Mouse (Mus musculus) testis, adult 2 months (tissue): ENCODE measurements at regions not wholly inside any gene's neighbourhood (a gene's known extent, or its start where the extent isn't known, plus 50 kb on each side); places are given as distances from the start of the nearest gene placed in this dataset.

ENCODE experiments used
- H3K27ac ChIP-seq: fragments of 200-500 bp; 2 replicates; pipeline ENCODE4 v1.5.1; 2012; ENCODE audit warnings: low read depth, low read length; ENCODE audit not compliant: control insufficient read depth, insufficient read depth
- H3K27me3 ChIP-seq: fragments of 200-500 bp; 2 replicates; pipeline ENCODE4 v1.6.1; 2012; ENCODE audit warnings: mild to moderate bottlenecking, low read length, moderate library complexity; ENCODE audit not compliant: control insufficient read depth, insufficient read depth
- H3K36me3 ChIP-seq: fragments of 200-500 bp; 2 replicates; pipeline ENCODE4 v1.6.1; 2012; ENCODE audit warnings: mild to moderate bottlenecking, low read length; ENCODE audit not compliant: control insufficient read depth, insufficient read depth
- H3K4me1 ChIP-seq: fragments of 200-500 bp; 2 replicates; pipeline ENCODE4 v1.6.1; 2012; ENCODE audit warnings: low read length; ENCODE audit not compliant: control insufficient read depth, insufficient read depth
- H3K4me3 ChIP-seq: fragments of 200-500 bp; 2 replicates; pipeline ENCODE4 v1.5.1; 2012; ENCODE audit warnings: low read depth, mild to moderate bottlenecking, low read length, moderate library complexity, mixed read lengths; ENCODE audit not compliant: control insufficient read depth
- CTCF ChIP-seq: fragments of 200-500 bp; IDR thresholded peaks from 2 replicates; pipeline ENCODE4 v1.5.1; 2012; ENCODE audit warnings: low read depth, mild to moderate bottlenecking, inconsistent platforms, low read length, moderate library complexity; ENCODE audit not compliant: control insufficient read depth, insufficient read depth, insufficient replicate concordance
- POLR2A ChIP-seq: fragments of 200-500 bp; IDR thresholded peaks from 2 replicates; pipeline ENCODE4 v1.6.1; 2012; ENCODE audit warnings: low read depth, mild to moderate bottlenecking, inconsistent platforms, low read length, moderate library complexity; ENCODE audit not compliant: control insufficient read depth

DNA sequence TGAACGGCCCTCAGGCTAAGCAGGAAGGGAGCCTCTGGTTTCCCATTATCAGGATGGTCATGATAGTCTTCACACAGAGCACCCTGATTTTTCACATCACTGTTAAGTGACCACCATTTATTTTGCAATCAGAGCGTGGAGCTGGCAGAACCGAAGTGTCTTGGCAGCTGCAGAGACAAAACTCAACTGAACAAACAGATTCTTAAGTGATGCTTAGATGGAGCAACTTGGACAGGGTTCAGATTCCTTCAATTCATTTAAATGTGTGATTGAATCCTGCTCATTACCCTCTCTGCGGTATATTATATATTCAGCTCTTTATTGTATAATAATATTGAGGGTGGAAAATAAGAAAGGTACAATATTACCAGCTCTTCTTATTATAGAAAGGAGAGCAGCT is 101.7 kb upstream of the Tank start:
- H3K4me1 ChIP-seq = no peaks in the 10 kb centered on the region
- H3K27me3 ChIP-seq = no peaks in the 10 kb centered on the region
- no peak overlapping the region for H3K27ac ChIP-seq

DNA sequence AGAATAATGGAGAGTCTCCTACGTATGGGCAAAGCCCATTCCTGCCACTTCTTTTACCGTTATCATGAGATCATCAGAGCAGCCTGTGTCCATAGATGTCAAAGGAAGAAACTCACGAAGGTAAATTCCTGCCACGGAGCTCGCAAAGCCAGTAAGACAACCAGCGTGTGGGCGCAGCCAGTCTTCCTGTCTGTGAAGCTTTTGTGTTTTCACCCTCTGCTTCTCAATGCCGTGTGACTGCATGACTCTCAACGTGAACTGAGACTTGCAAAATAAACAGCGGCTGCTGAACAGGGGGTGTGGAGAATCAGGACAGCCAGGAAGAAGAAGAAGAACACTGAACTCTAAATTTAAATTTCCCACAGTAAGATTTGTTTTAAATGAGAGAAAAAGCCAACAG is 103.8 kb upstream of the Tank start:
- TF ChIP-seq CTCF (no peak), POLR2A (no peak)
- Histone ChIP-seq H3K27me3 (no peaks in the 10 kb centered on the region), H3K27ac (no peak overlapping the region), H3K36me3 (no peaks in the 10 kb centered on the region), H3K4me1 (no peaks in the 10 kb centered on the region), H3K4me3 (no peak overlapping the region)

More for the DNA sequence above, 101.7 kb upstream of the Tank start:
- TF ChIP-seq CTCF (no peak), POLR2A (no peak)
- Histone ChIP-seq H3K4me3 (no peak overlapping the region), H3K36me3 (no peaks in the 10 kb centered on the region)

DNA sequence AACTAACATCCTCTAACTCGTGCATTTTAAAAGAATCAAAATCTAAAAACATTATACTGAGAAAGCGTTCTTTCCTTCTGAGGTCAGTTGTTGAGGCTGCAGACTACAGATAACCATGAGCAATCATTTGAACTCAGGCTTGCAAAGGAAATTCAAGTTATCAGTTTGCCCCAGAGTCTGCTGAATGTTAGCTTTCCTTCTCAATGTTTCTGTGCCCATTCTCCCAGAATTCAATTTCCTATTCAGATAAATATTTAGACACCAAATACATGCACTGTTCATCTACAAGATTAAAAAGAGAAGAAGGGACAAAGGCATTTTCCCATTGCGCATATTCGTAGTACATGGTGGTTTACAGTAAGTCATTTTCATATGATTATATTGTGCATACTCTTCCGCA is 107.9 kb upstream of the Tank start:
- Histone ChIP-seq H3K27me3 (no peaks in the 10 kb centered on the region), H3K36me3 (no peaks in the 10 kb centered on the region), H3K4me3 (no peak overlapping the region), H3K27ac (no peak overlapping the region), H3K4me1 (no peaks in the 10 kb centered on the region)
- no peak for TF ChIP-seq CTCF
- TF ChIP-seq POLR2A = no peak

DNA sequence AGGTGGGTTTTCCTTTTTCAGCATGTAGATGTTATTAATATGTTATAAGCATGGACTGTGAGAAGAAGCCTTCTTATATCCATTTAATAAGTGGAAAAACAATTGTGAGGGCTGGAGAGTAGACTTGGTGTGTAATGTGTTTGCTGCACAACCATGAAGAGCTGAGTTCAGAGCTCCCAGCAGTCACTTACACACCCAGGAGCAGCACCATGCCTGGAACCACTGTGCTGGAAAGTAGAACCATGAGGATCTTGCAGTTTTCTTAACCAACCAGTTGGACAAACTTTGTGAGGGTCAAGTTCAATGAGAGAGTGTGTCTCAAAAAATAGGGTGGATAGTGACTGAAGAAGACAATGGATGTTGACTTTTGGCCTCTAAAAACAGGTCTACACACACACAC is 108.3 kb upstream of the Tank start:
- Histone ChIP-seq H3K27ac (no peak overlapping the region), H3K4me1 (no peaks in the 10 kb centered on the region), H3K4me3 (no peak overlapping the region), H3K36me3 (no peaks in the 10 kb centered on the region), H3K27me3 (no peaks in the 10 kb centered on the region)
- no peak for TF ChIP-seq POLR2A
- TF ChIP-seq CTCF = no peak

DNA sequence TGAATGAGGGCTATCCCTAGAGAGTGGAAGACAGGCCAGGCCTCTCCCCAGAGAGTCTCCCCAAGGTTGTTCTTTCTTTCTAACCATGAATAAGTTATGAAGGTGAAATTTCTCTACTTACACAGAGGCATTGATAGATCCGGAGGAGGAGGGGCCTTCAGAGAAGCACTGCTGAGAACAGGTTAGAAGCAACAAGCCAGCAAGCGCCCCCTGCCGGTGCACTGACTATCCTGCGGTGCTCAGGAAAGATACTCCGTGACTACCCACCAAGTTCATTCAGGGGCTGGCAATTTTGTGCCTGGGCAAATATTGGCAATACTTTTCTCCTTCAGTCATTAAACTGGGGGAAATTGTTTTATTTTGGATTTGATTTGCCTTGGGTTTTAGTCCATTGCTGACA is 122.5 kb upstream of the Tank start:
- Histone ChIP-seq H3K36me3 (no peaks in the 10 kb centered on the region), H3K4me1 (peaks cover 3% of the 10 kb centered on the region; the same call in 1 of the 2 replicates), H3K27me3 (no peaks in the 10 kb centered on the region), H3K4me3 (no peak overlapping the region), H3K27ac (no peak overlapping the region)
- no peak for TF ChIP-seq POLR2A
- TF ChIP-seq CTCF = peak; percentile 76

DNA sequence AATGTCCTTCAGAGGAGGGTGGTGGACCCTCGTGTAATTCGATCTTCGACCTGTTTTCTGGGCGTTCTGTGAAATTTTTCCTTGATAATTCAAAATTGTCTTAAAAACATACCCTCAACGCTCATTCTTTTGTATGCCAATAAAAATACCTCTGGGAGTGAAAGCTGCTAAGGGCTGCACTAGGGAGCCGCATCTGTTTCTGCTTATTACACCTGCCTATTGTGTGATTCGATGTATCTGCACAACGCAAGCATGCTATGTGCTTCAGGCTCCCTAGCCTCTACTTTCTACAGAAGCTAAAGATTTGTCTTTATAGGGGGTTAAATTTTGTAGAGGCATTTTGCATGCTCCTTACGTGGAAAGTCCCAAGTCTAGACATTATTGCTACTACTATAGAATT is 123.7 kb upstream of the Tank start:
- Histone ChIP-seq H3K36me3 (no peaks in the 10 kb centered on the region), H3K27me3 (no peaks in the 10 kb centered on the region), H3K27ac (no peak overlapping the region), H3K4me3 (no peak overlapping the region), H3K4me1 (peaks cover 3% of the 10 kb centered on the region; the same call in 1 of the 2 replicates)
- TF ChIP-seq POLR2A (no peak), CTCF (no peak)

DNA sequence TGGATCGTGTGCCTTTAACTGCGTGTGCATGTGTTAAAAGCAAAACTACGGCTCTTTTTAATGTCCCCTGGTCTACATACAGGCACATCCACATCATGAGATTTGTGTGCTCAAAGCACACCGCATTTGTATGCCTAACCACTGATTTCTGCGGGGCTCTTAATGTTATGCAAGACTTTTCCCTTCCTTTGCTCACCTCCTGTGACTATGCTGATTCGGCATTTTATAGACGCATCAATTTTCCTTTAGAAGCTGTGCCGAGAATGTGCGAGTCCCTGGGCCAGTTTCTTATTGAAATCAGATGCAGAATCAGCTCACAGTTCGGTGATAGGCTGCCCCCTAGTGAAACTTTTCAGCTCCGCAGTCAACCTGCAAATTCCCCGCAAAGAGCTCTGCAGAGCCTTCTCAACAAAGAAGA is 124.1 kb upstream of the Tank start:
- TF ChIP-seq POLR2A (no peak), CTCF (peak; percentile 41; the same call in 1 of the 2 replicates)
- no peaks in the 10 kb centered on the region for H3K36me3 ChIP-seq
- no peaks in the 10 kb centered on the region for H3K27me3 ChIP-seq
- H3K4me3 ChIP-seq = peak overlapping the region; percentile 10; the same call in 1 of the 2 replicates
- H3K27ac ChIP-seq = no peak overlapping the region
- H3K4me1 ChIP-seq = peaks cover 3% of the 10 kb centered on the region; the same call in 1 of the 2 replicates

DNA sequence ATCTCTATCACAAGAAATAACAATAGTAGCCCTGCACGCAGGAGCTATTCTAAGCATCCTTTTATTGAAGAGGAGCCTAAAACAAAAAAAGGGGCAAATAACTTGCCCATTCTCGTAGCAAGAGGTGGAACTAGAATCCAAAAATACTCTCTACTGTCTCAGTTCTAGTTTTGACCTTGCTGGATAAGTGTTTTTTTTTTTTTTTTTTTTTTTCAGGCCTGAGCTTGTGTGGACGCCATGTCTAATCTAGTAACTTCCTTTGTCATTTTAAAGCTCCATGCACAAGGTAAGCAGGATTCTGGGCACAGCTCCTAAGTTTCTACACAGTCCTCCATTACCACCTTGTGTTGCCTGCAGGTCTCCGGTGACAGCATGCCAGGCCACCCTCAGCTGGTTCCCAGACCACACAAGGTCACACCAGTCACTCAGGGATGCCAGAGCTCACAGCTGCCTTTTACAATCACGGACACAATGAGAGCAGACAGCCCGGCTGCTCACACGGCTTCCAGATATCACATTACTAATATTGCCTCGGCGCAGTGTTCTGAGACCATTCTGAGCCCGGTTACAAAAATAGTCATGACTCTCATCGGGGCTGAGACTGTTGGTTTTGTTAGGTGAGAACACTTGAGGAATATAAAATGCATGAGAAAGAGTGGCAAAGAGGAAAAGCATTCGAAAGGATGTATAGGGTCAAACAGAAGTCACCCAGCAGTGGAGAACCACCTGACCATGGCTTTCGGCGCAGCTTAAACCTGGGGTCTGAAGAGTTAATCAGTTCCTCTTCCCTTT is 124.7 kb upstream of the Tank start:
- H3K36me3 ChIP-seq = no peaks in the 10 kb centered on the region
- no peak overlapping the region for H3K27ac ChIP-seq
- peak overlapping the region; percentile 10; the same call in 1 of the 2 replicates for H3K4me3 ChIP-seq
- H3K27me3 ChIP-seq = no peaks in the 10 kb centered on the region
- peaks cover 3% of the 10 kb centered on the region; the same call in 1 of the 2 replicates for H3K4me1 ChIP-seq
- no peak for TF ChIP-seq CTCF
- no peak for TF ChIP-seq POLR2A
